Comparison of ENCODE assay signal across 11 mouse cellular contexts in the genomic region with DNA sequence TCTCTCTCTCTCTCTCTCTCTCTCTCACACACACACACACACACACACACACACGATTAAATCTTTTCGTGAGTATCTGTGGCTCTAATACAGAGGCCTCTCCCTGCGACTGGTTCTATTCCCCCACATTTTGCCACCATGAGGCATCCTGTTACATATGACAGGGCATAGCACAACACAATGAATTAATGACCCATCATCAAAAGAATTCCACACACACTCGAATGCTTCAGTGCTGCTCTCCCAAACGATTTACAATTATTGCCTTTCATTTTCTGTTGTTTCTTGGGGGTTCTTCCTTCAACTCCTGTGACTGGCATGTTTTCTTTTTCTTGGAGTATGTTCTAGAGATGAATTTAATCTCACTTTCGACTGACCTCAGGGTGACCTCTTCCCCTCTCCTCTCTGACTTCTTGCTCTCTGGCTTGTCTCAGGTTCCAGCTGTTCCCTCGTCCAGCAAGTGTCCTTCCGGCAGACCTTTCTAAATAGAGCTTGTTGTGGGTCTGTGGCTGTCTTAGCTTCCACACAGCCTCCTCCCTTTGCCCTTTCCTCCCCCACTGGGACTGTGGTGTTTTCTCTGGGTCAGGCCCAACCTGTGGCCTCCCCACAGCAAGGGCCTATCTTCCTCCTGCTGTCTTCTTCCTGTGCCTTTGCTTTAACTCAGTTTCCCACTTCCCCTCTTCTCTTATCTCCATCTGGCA.
DNase-seq lines count a peak whose midpoint lies in the region; ATAC-seq and TF ChIP-seq lines count a peak whose summit lies in the region.
"Had no signal": no experiment of that assay in that cellular context is flagged by ENCODE, and none has a peak within 500 bp of the region (broad histone marks: within the 10 kb centered on the region; RNA-seq: fewer than 3 reads in every experiment).

No protein-coding gene starts in this region.

- peaks cover 8% of the 10 kb centered on the region; the same call in 1 of the 2 replicates for H3K4me1 ChIP-seq in lung, embryonic 14.5 days (ENCODE audit: insufficient read depth)
- peaks cover 15% of the 10 kb centered on the region for H3K4me1 ChIP-seq in kidney, adult 2 months (ENCODE audit: control insufficient read depth, insufficient read depth, low read length)
- H3K4me1 ChIP-seq in megakaryocyte, embryonic 14.5 days, result peaks cover 80% of the 10 kb centered on the region

- no peak overlapping the region for H3K4me3 ChIP-seq in lung, embryonic 14.5 days (ENCODE audit: low read depth, low read length)
- H3K4me3 ChIP-seq in kidney, adult 2 months (ENCODE audit: insufficient read depth, low read depth, low read length), result no peak overlapping the region
- H3K4me3 ChIP-seq in megakaryocyte, embryonic 14.5 days (replicated peaks), result peak overlapping the region; percentile 54
- H3K4me3 ChIP-seq: erythroblast, embryonic 14.5 days had no signal

- no peaks in the 10 kb centered on the region for H3K9me3 ChIP-seq in lung, embryonic 14.5 days (ENCODE audit: low read depth, low read length)
- no peaks in the 10 kb centered on the region for H3K9me3 ChIP-seq in megakaryocyte, embryonic 14.5 days

- H3K27ac ChIP-seq in lung, embryonic 14.5 days (ENCODE audit: low read depth), result no peak overlapping the region
- H3K27ac ChIP-seq in kidney, adult 2 months (ENCODE audit: insufficient read depth, low read depth, low read length), result peak overlapping the region; percentile 84
- H3K27ac ChIP-seq: hindbrain, postnatal 0 days had no signal

- H3K27me3 ChIP-seq in lung, embryonic 14.5 days (ENCODE audit: insufficient read depth, low read length), result no peaks in the 10 kb centered on the region
- H3K27me3 ChIP-seq in kidney, adult 2 months (replicated peaks; ENCODE audit: control insufficient read depth, insufficient read depth, low read length), result no peaks in the 10 kb centered on the region
- no peaks in the 10 kb centered on the region for H3K27me3 ChIP-seq in megakaryocyte, embryonic 14.5 days (replicated peaks)

- H3K9ac ChIP-seq in lung, embryonic 14.5 days, result no peak overlapping the region

- 18% methylated on average over 8 of the region's 8 CpGs for whole genome bisulfite sequencing in lung, embryonic 14.5 days
- 34% methylated on average over 8 of the region's 8 CpGs for WGBS in kidney, adult 2 months

- no peak for TF ChIP-seq CTCF in lung, embryonic 14.5 days (IDR thresholded peaks at IDR 0.05; ENCODE audit: low read depth)
- TF ChIP-seq CTCF in kidney, adult 2 months (conservative IDR thresholded peaks at IDR 0.05; ENCODE audit: insufficient read depth, insufficient read length, low read depth, low read length), result no peak

- no peak for DNase-seq in lung, embryonic 14.5 days
- no peak for DNase-seq in lung, postnatal 36 days
- DNase-seq in embryo, embryonic 11 days, result peak; percentile 58
- peak; percentile 73 for DNase-seq in kidney, adult 2 months
- no peak for DNase-seq in layer of hippocampus, postnatal 10 days (ENCODE audit: low spot score in 2 of 2)
- DNase-seq in cerebellum, adult 11 months, result no peak
- DNase-seq in gastrocnemius, postnatal 10 days, result no peak
- DNase-seq: lung, adult 18-20 months had no signal

- H3K4me2 ChIP-seq in lung, embryonic 14.5 days, result no peak overlapping the region

- ATAC-seq in lung, embryonic 14.5 days (ENCODE audit: insufficient read depth), result 0 out of 2 replicates have a peak, but pooled peaks have one; percentile 24
- ATAC-seq: hindbrain, postnatal 0 days had no signal

- H3K36me3 ChIP-seq in lung, embryonic 14.5 days (ENCODE audit: insufficient read depth), result no peaks in the 10 kb centered on the region
- no peaks in the 10 kb centered on the region for H3K36me3 ChIP-seq in kidney, adult 2 months (ENCODE audit: control insufficient read depth, insufficient read depth, low read length)
- no peaks in the 10 kb centered on the region for H3K36me3 ChIP-seq in megakaryocyte, embryonic 14.5 days (replicated peaks; ENCODE audit: low read length)

- TF ChIP-seq POLR2A in kidney, adult 2 months (IDR thresholded peaks at IDR 0.05; ENCODE audit: low read depth, low read length), result no peak

Comparison
In these comparisons a context has a peak if more than half of its experiments do, and no peak if none do; other contexts are left out.
1. DNase-seq: peak in embryo, embryonic 11 days (single experiment) and kidney, adult 2 months (single experiment); none in lung, embryonic 14.5 days (single experiment), lung, postnatal 36 days (single experiment), layer of hippocampus, postnatal 10 days (0 of 2), cerebellum, adult 11 months (single experiment) and gastrocnemius, postnatal 10 days (single experiment).